Mouse (Mus musculus) ES-E14 (cell line): Measurements from ENCODE around the gene Dnajb5. TPM values are rescaled to one million over a fixed set of nuclear protein-coding genes. Genes with fewer than 3 reads are reported as not detected.

ENCODE experiments used
- DNase-seq: peaks from one replicate; pipeline ENCODE4 v3.0.0-alpha.2; 2013; ENCODE audit warnings: low read depth, low spot score
- H3K27ac ChIP-seq: 2 replicates; pipeline ENCODE4 v1.5.1; 2012; ENCODE audit warnings: low read depth, mild to moderate bottlenecking, low read length, moderate library complexity, mixed read lengths; ENCODE audit not compliant: poor library complexity, insufficient read depth, severe bottlenecking
- H3K36me3 ChIP-seq: 2 replicates; pipeline ENCODE4 v1.6.1; 2012; ENCODE audit warnings: mild to moderate bottlenecking, low read length, moderate library complexity, mixed read lengths; ENCODE audit not compliant: control insufficient read depth, poor library complexity, insufficient read depth, severe bottlenecking
- H3K4me1 ChIP-seq, 2 experiments: fragments of 150-350 bp in 1 of 2; sonication (generic) in 1 of 2; 2 replicates each; pipeline ENCODE4 v1.6.1; 2012; ENCODE audit warnings: low read length in 2 of 2, mild to moderate bottlenecking in 1 of 2, mixed read lengths in 1 of 2; ENCODE audit not compliant: control insufficient read depth in 2 of 2, insufficient read depth in 2 of 2, poor library complexity in 1 of 2
- H3K4me3 ChIP-seq, 2 experiments: fragments of 150-350 bp in 1 of 2; sonication (generic) in 1 of 2; 2 replicates each; pipeline ENCODE4 v1.5.1; 2012; ENCODE audit warnings: low read length in 2 of 2, low read depth in 1 of 2, mild to moderate bottlenecking in 1 of 2, mixed read lengths in 1 of 2; ENCODE audit not compliant: insufficient read depth in 1 of 2, poor library complexity in 1 of 2, severe bottlenecking in 1 of 2
- H3K9ac ChIP-seq: 2 replicates; pipeline ENCODE4 v1.6.1; 2012; ENCODE audit warnings: low read depth, mild to moderate bottlenecking, low read length, mixed read lengths; ENCODE audit not compliant: poor library complexity, insufficient read depth, severe bottlenecking
- H3K9me3 ChIP-seq: fragments of 150-350 bp; sonication (generic); 2 replicates; pipeline ENCODE4 v1.6.1; 2012; ENCODE audit warnings: low read depth, mild to moderate bottlenecking, low read length; ENCODE audit not compliant: control insufficient read depth, insufficient read depth
- CHD2 ChIP-seq: IDR thresholded peaks from 2 replicates; pipeline ENCODE4 v1.6.1; 2014; ENCODE audit warnings: mild to moderate bottlenecking, low read depth, low read length, inconsistent platforms
- HCFC1 ChIP-seq: IDR thresholded peaks from 2 replicates; pipeline ENCODE4 v1.6.1; 2012; ENCODE audit warnings: low read length, inconsistent platforms, borderline replicate concordance; ENCODE audit not compliant: insufficient read depth
- MAFK ChIP-seq: IDR thresholded peaks from 2 replicates; pipeline ENCODE4 v1.6.1; 2014; ENCODE audit warnings: mild to moderate bottlenecking, low read depth, low read length, inconsistent platforms; ENCODE audit not compliant: insufficient read depth
- ZC3H11A ChIP-seq: IDR thresholded peaks from 2 replicates; pipeline ENCODE4 v1.6.1; 2012; ENCODE audit warnings: low read depth, mild to moderate bottlenecking, inconsistent platforms, low read length, borderline replicate concordance
- ZNF384 ChIP-seq: IDR thresholded peaks from 2 replicates; pipeline ENCODE4 v1.6.1; 2012; ENCODE audit warnings: low read depth, low read length, inconsistent platforms
- in situ Hi-C, 2 experiments: fragments of 600-800 bp; cut with MboI; formaldehyde crosslinking; loops; one replicate each; pipeline ENCODE4 v1.15.1; 2025; ENCODE audit warnings: low sequenced_read_pairs in 2 of 2, inconsistent platforms in 1 of 2; ENCODE audit not compliant: unreplicated experiment in 2 of 2
- total RNA-seq: library from RNA; depleted of rRNA; stranded (reverse); fragments of 300-350 nt; gene quantifications from 2 replicates; pipeline ENCODE4 v1.2.3, GENCODE M21; 2012

Dnajb5 gene
- total RNA-seq, 1 experiment: 13.3 TPM

DNA sequence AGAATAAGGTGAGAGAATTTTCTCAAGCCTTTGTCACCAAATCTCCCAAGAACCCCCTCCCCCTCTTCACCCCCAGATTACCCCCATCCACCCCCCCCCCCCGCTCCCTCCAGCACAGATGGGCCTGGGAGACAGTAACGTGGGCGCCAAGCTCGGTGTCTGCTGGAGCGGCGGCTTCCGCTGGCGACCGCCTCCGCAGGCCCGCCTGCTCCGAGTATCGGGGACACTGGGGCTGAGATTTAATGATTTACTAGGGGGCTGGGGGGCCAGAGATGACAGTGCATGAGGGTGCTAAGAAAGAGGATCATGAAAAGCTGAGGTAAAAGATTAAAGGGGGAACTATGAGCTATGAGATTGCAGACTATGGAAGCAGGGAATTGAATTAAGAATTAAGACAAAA, 1.1 kb upstream of the Dnajb5 start:
- Histone ChIP-seq H3K4me1 (peaks cover 4 to 9% of the 10 kb centered on the region in 2 experiments; a peak in 3 of 4 replicates), H3K9me3 (no peaks in the 10 kb centered on the region), H3K27ac (no peak overlapping the region), H3K36me3 (no peaks in the 10 kb centered on the region), H3K4me3 (no peak overlapping the region), H3K9ac (no peak overlapping the region)
- DNase-seq: no peak
- TF ChIP-seq HCFC1: no peak
- in situ Hi-C loops: no loop called here

DNA sequence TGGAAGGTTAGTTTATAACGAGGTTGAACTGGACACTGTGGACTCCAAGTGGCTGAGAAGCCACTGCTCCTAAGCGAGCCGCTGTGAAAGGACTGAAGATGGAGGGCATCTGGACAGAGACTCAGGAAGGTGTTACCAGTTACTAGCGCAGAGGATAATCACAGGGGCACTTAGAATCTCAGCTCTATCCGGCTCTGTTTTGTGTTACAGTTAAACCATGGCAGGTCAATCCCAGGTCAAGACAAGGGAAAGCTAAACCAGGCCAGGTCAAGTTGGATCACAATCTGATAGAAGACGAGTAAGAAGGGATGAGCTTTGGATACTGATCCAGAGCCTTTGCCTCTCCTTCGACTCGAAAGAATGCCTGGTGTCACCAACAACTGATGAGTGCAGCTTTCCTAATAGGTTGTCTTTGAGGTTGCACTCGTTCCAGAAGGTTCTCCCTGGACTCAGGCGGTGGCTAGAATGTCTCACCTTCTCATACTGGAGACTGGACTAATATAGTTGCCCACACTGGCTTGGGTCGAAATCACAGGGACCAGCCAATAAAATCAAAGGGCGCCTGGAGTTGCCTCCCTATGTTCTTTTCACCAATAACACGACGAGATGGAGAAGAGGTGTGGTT, 451 bp upstream of the Dnajb5 start:
- in situ Hi-C loops: no loop called here
- no peak for DNase-seq
- Histone ChIP-seq H3K9me3 (no peaks in the 10 kb centered on the region), H3K9ac (no peak overlapping the region), H3K4me1 (peaks cover 4 to 14% of the 10 kb centered on the region in 2 experiments; a peak in 3 of 4 replicates), H3K4me3 (peak overlapping the region in 1 of 2 experiments; percentile 75; a peak in 3 of 4 replicates), H3K27ac (no peak overlapping the region), H3K36me3 (no peaks in the 10 kb centered on the region)
- no peak for TF ChIP-seq CHD2

DNA sequence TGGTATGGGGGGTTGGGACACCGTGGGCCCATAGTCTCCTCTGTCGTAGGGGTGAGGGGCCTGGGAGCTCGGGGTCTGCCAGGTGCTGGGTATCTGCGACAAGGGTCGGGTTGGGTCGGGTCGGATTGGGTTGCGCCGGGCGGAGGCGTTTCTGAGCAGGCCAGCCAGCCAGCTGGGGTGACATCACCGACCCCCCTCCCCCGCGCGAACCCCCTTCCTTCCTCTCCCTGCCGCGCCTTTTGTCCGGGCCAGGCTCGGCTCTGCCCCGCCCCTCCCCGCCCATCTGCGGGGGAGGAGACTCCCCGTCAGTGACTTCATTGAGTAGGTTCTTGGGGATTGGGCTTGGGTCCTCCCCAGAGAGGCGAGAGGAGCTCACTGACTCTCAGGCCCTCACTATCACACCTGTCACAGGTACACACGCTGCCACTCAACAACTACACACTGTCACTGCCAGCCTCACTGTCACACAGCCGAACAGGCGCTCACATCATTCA, 498 bp downstream of the Dnajb5 start:
- Histone ChIP-seq H3K36me3 (no peaks in the 10 kb centered on the region), H3K4me1 (peaks cover 6 to 19% of the 10 kb centered on the region in 2 experiments; a peak in 3 of 4 replicates), H3K9ac (peak overlapping the region; percentile 85), H3K9me3 (no peaks in the 10 kb centered on the region), H3K4me3 (peak overlapping the region; percentile 83 to 96), H3K27ac (peak overlapping the region; percentile 79)
- DNase-seq: peak; percentile 77
- TF ChIP-seq CHD2: no peak
- no peak; the same call in 1 of the 2 replicates for TF ChIP-seq HCFC1
- TF ChIP-seq MAFK: no peak
- in situ Hi-C loops: no loop called here

DNA sequence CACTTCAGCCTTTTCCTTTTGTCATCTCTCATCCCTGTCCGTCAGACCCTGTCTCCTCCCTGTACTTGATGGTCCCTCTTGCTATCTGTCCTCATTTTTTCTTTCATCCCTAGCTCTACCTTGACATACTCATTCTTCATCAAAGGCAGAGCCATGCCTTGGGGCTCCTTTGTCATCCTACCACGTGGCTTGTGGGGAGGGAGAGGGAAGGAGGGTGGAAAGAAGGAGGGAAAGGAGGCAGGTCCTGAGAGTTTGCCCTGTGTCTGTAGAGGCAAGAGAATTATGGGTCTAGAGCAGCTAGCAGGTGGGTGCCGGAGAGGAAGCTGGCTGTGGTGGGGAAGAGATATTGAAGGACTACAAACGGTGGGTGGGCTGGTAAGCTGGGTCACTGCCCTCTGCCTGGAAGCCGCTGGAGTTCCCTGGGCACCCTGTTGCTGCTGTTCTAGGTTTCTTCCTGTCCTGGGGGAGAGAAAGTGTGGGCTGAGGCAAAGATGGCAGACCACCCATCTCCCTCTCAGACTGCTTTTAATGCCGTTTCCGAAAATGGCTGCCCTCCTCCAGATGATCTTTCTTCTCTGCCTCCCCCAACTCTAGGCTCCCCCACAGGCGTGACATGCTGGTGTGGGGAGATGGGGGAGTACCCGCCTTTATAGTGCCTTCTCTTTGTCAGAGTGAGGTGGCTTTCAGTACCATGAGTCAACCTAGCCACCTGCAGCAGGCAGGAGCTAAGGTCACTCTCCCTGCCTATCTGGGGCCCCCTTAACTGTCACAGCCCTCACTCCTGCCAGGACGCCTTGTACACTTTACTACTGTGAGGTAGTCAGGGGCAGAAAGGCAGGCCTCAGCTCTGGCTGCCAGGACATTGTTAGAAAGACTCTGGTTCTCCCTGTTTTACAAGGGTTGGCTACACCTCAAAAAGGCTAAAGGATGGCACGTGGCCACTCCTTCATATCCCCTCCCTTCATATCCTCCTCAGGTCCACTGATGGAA, 1.9 kb downstream of the Dnajb5 start:
- Histone ChIP-seq H3K9ac (no peak overlapping the region), H3K4me1 (peaks cover 6 to 19% of the 10 kb centered on the region in 2 experiments; a peak in 3 of 4 replicates), H3K9me3 (no peaks in the 10 kb centered on the region), H3K4me3 (peak overlapping the region; percentile 83 to 96; a peak in 3 of 4 replicates), H3K36me3 (no peaks in the 10 kb centered on the region; the same call in 1 of the 2 replicates), H3K27ac (no peak overlapping the region)
- no peak for DNase-seq
- in situ Hi-C loops: no loop called here
- TF ChIP-seq HCFC1 (no peak), CHD2 (no peak), MAFK (no peak), ZNF384 (no peak), ZC3H11A (no peak)
